Mouse (Mus musculus) heart, embryonic 16.5 days (tissue): ENCODE measurements around the gene Rnf207. TPM values are rescaled to one million over a fixed set of nuclear protein-coding genes. Genes with fewer than 3 reads are reported as not detected.

Source experiments
- ATAC-seq: fragments of 200-750 bp; cut with Nextera tagmentation; replicated peaks from 2 replicates; pipeline ENCODE4 v1.8.0; 2017; ENCODE audit warnings: moderate number of reproducible peaks; ENCODE audit not compliant: insufficient read depth, low FRiP score; ENCODE audit errors: extremely low read depth
- H3K27ac ChIP-seq: fragments of 300-500 bp; sonication (generic); 2 replicates; pipeline ENCODE4 v1.5.1; 2014; ENCODE audit warnings: mild to moderate bottlenecking, low read length, control low read depth, moderate library complexity
- H3K27me3 ChIP-seq: fragments of 300-500 bp; sonication (generic); 2 replicates; pipeline ENCODE4 v1.6.1; 2014; ENCODE audit warnings: low read length, mixed read lengths; ENCODE audit not compliant: control insufficient read depth, insufficient read depth
- H3K36me3 ChIP-seq: fragments of 300-500 bp; sonication (generic); 2 replicates; pipeline ENCODE4 v1.6.1; 2014; ENCODE audit not compliant: control insufficient read depth, insufficient read depth
- H3K4me1 ChIP-seq: fragments of 300-500 bp; sonication (generic); 2 replicates; pipeline ENCODE4 v1.6.1; 2014; ENCODE audit warnings: low read length, mixed read lengths; ENCODE audit not compliant: control insufficient read depth, insufficient read depth
- H3K4me2 ChIP-seq: fragments of 300-500 bp; sonication (generic); 2 replicates; pipeline ENCODE4 v1.6.1; 2014; ENCODE audit warnings: low read depth, mild to moderate bottlenecking, control low read depth, low read length
- H3K4me3 ChIP-seq: fragments of 300-500 bp; sonication (generic); 2 replicates; pipeline ENCODE4 v1.5.1; 2014; ENCODE audit warnings: mild to moderate bottlenecking, control low read depth, low read length
- H3K9ac ChIP-seq: fragments of 300-500 bp; sonication (generic); 2 replicates; pipeline ENCODE4 v1.6.1; 2014; ENCODE audit warnings: low read length, control low read depth
- H3K9me3 ChIP-seq: fragments of 300-500 bp; sonication (generic); replicated peaks from 2 replicates; pipeline ENCODE4 v1.6.1; 2016; ENCODE audit warnings: low read length; ENCODE audit not compliant: control insufficient read depth
- WGBS: fragments of 180-500 bp; shearing (Covaris S2); extraction: QIAGEN DNeasy Blood & Tissue Kit; methylation state at CpG from one replicate; pipeline ENCODE4 v1.1.7; 2014; 5-methylcytosine and 5-hydroxymethylcytosine counted together
- polyA plus RNA-seq: library from polyadenylated mRNA; unstranded; fragments of >200 nt; fragmentation: Nextera tagmentation; extraction: Ambion mirVana; gene quantifications from 2 replicates; pipeline ENCODE4 v1.2.1, GENCODE M21; 2015

Gene Rnf207
- polyA plus RNA-seq, 1 experiment from 2014 or later, result 122 TPM

GRCm38 (mm10) chr4:152273191-152273590, 45.6 kb downstream of the Rnf207 start:
- H3K4me2 ChIP-seq, result no peak overlapping the region
- no peaks in the 10 kb centered on the region for H3K9me3 ChIP-seq
- H3K9ac ChIP-seq, result peak overlapping the region; percentile 42
- H3K4me1 ChIP-seq, result peaks cover 42% of the 10 kb centered on the region
- H3K27me3 ChIP-seq, result no peaks in the 10 kb centered on the region
- peak overlapping the region; percentile 86 for H3K27ac ChIP-seq
- H3K36me3 ChIP-seq, result no peaks in the 10 kb centered on the region; the same call in 1 of the 2 replicates
- H3K4me3 ChIP-seq, result no peak overlapping the region
- WGBS, result 31% methylated on average over 3 of the region's 3 CpGs
- no peak for ATAC-seq

GRCm38 (mm10) chr4:152272449-152273049, 46.2 kb downstream of the Rnf207 start:
- H3K36me3 ChIP-seq, result no peaks in the 10 kb centered on the region
- WGBS, result 17% methylated on average over 9 of the region's 9 CpGs
- H3K27ac ChIP-seq, result peak overlapping the region; percentile 86
- H3K9ac ChIP-seq, result peak overlapping the region; percentile 42
- ATAC-seq, result peak; percentile 29
- no peak overlapping the region for H3K4me3 ChIP-seq
- H3K27me3 ChIP-seq, result no peaks in the 10 kb centered on the region
- no peaks in the 10 kb centered on the region for H3K9me3 ChIP-seq
- H3K4me2 ChIP-seq, result no peak overlapping the region
- H3K4me1 ChIP-seq, result peaks cover 47% of the 10 kb centered on the region

- ATAC-seq, result no peak
- Histone ChIP-seq H3K4me1 (peaks cover 50% of the 10 kb centered on the region), H3K9me3 (no peaks in the 10 kb centered on the region), H3K27me3 (no peaks in the 10 kb centered on the region), H3K9ac (peak overlapping the region; percentile 11; the same call in 1 of the 2 replicates), H3K36me3 (no peaks in the 10 kb centered on the region), H3K27ac (peak overlapping the region; percentile 86), H3K4me3 (no peak overlapping the region), H3K4me2 (no peak overlapping the region)
- WGBS, result 56% methylated on average over 7 of the region's 7 CpGs
Measured at GRCm38 (mm10) chr4:152272006-152272405, 46.8 kb downstream of the Rnf207 start.

GRCm38 (mm10) chr4:152271334-152271733, 47.5 kb downstream of the Rnf207 start:
- ATAC-seq, result no peak
- no peak overlapping the region for H3K4me3 ChIP-seq
- no peaks in the 10 kb centered on the region for H3K27me3 ChIP-seq
- 84% methylated on average over 11 of the region's 11 CpGs for WGBS
- peaks cover 53% of the 10 kb centered on the region for H3K4me1 ChIP-seq
- no peaks in the 10 kb centered on the region for H3K36me3 ChIP-seq
- no peaks in the 10 kb centered on the region for H3K9me3 ChIP-seq
- no peak overlapping the region for H3K9ac ChIP-seq
- no peak overlapping the region; the same call in 1 of the 2 replicates for H3K27ac ChIP-seq
- H3K4me2 ChIP-seq, result no peak overlapping the region

- no peaks in the 10 kb centered on the region for H3K9me3 ChIP-seq
- no peaks in the 10 kb centered on the region for H3K36me3 ChIP-seq
- no peaks in the 10 kb centered on the region for H3K27me3 ChIP-seq
- peaks cover 60% of the 10 kb centered on the region for H3K4me1 ChIP-seq
- no peak overlapping the region for H3K4me2 ChIP-seq
- 54% methylated on average over 9 of the region's 9 CpGs for WGBS
- peak overlapping the region; percentile 23; the same call in 1 of the 2 replicates for H3K27ac ChIP-seq
- ATAC-seq, result no peak
- no peak overlapping the region for H3K9ac ChIP-seq
- H3K4me3 ChIP-seq, result no peak overlapping the region
Measured at GRCm38 (mm10) chr4:152270599-152270998, 48.2 kb downstream of the Rnf207 start.

- Histone ChIP-seq H3K4me1 (peaks cover 59% of the 10 kb centered on the region), H3K27ac (no peak overlapping the region; the same call in 1 of the 2 replicates)
- 91% methylated on average over 13 of the region's 13 CpGs for WGBS
Measured at GRCm38 (mm10) chr4:152269967-152270366, 48.8 kb downstream of the Rnf207 start.

GRCm38 (mm10) chr4:152267748-152268369, 50.9 kb downstream of the Rnf207 start:
- no peaks in the 10 kb centered on the region for H3K27me3 ChIP-seq
- no peaks in the 10 kb centered on the region for H3K36me3 ChIP-seq
- H3K27ac ChIP-seq, result no peak overlapping the region
- no peak overlapping the region for H3K9ac ChIP-seq
- no peaks in the 10 kb centered on the region for H3K9me3 ChIP-seq
- no peak for ATAC-seq
- WGBS, result 61% methylated on average over 13 of the region's 13 CpGs
- H3K4me1 ChIP-seq, result peaks cover 68% of the 10 kb centered on the region
- no peak overlapping the region for H3K4me3 ChIP-seq
- no peak overlapping the region for H3K4me2 ChIP-seq

More at GRCm38 (mm10) chr4:152269967-152270366, 48.8 kb downstream of the Rnf207 start:
- Histone ChIP-seq H3K4me2 (no peak overlapping the region), H3K27me3 (no peaks in the 10 kb centered on the region), H3K36me3 (no peaks in the 10 kb centered on the region), H3K9me3 (no peaks in the 10 kb centered on the region), H3K9ac (no peak overlapping the region), H3K4me3 (no peak overlapping the region)
- no peak for ATAC-seq

GRCm38 (mm10) chr4:152266236-152266895, 52.4 kb downstream of the Rnf207 start:
- H3K9me3 ChIP-seq, result no peaks in the 10 kb centered on the region
- ATAC-seq, result no peak
- no peaks in the 10 kb centered on the region for H3K27me3 ChIP-seq
- WGBS, result 27% methylated on average over 10 of the region's 10 CpGs
- H3K27ac ChIP-seq, result peak overlapping the region; percentile 83
- peaks cover 67% of the 10 kb centered on the region for H3K4me1 ChIP-seq
- H3K36me3 ChIP-seq, result no peaks in the 10 kb centered on the region
- H3K4me3 ChIP-seq, result no peak overlapping the region
- no peak overlapping the region for H3K4me2 ChIP-seq
- H3K9ac ChIP-seq, result peak overlapping the region; percentile 8; the same call in 1 of the 2 replicates

GRCm38 (mm10) chr4:152265791-152266190, 53.0 kb downstream of the Rnf207 start:
- Histone ChIP-seq H3K4me1 (peaks cover 66% of the 10 kb centered on the region), H3K27me3 (no peaks in the 10 kb centered on the region), H3K36me3 (no peaks in the 10 kb centered on the region), H3K27ac (peak overlapping the region; percentile 83), H3K9me3 (no peaks in the 10 kb centered on the region), H3K4me3 (no peak overlapping the region), H3K4me2 (no peak overlapping the region), H3K9ac (no peak overlapping the region)
- ATAC-seq, result no peak
- WGBS, result 59% methylated on average over 5 of the region's 5 CpGs
